Mouse (Mus musculus) bone marrow macrophage, adult 2 months (primary cell): Measurements from ENCODE around the gene Gm42742.

Experiments
- CTCF ChIP-seq: IDR thresholded peaks from 2 replicates; pipeline ENCODE4 v1.5.1; 2012; ENCODE audit warnings: low read depth, mild to moderate bottlenecking, low read length, moderate library complexity
- POLR2A ChIP-seq: IDR thresholded peaks from 2 replicates; pipeline ENCODE4 v1.6.1; 2012; ENCODE audit warnings: mild to moderate bottlenecking, low read depth, low read length, borderline replicate concordance

DNA sequence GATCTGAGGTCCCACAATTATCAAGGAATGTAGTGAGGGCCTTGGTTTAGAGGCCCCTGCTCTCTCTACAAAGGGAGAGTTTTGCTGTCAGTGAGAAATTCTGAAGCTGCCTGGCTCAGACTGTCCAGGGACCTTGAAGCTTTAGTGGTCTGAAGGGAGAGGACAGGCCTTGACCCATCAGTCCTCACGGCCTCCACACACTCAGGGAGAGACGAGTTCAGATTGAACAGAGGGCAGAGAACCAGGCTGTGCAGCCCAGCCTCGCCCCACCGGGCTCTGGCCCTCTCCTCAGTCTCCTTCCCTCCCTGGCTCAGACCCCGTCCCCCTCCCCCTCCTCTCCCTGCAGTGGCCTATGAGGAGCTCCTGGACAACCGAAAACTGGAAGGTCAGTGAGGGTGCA is 53.5 kb downstream of the Gm42742 start:
- TF ChIP-seq POLR2A (no peak), CTCF (no peak)
